Mouse (Mus musculus): ENCODE data around the gene Aatf. TPM values are rescaled to one million over a fixed set of nuclear protein-coding genes. Genes with fewer than 3 reads are reported as not detected.
"Not testable (repeated sequence)": the region's sequence is repeated elsewhere in the genome, so short reads cannot be mapped to it uniquely, and the experiment has no call there.

Aatf gene
- polyA plus RNA-seq, 1 experiment from 2014 or later, result 60.6 TPM

- Histone ChIP-seq H3K4me2 (replicated peaks; ENCODE audit: low read depth, low read length) (no peak overlapping the region), H3K9ac (ENCODE audit: low read depth, low read length) (no peak overlapping the region), H3K27me3 (ENCODE audit: control insufficient read depth, insufficient read depth, low read length) (no peaks in the 10 kb centered on the region), H3K4me1 (ENCODE audit: control insufficient read depth, insufficient read depth, low read length) (no peaks in the 10 kb centered on the region), H3K9me3 (ENCODE audit: control insufficient read depth, low read length) (peaks cover 6% of the 10 kb centered on the region; the same call in 1 of the 2 replicates), H3K4me3 (ENCODE audit: low read length) (no peak overlapping the region), H3K27ac (ENCODE audit: low read depth, low read length) (no peak overlapping the region), H3K36me3 (ENCODE audit: control insufficient read depth, insufficient read depth, low read length) (no peaks in the 10 kb centered on the region)
- 64% methylated on average over 4 of the region's 4 CpGs for WGBS
- ATAC-seq (ENCODE audit: low FRiP score, low TSS enrichment), result no peak
Observed at GRCm38 (mm10) chr11:84410383-84410782, 102.9 kb downstream of the Aatf start.

GRCm38 (mm10) chr11:84406733-84407132, 106.6 kb downstream of the Aatf start:
- no peak overlapping the region for H3K9ac ChIP-seq (ENCODE audit: low read depth, low read length)
- H3K27ac ChIP-seq (ENCODE audit: low read depth, low read length), result no peak overlapping the region
- H3K4me2 ChIP-seq (replicated peaks; ENCODE audit: low read depth, low read length), result no peak overlapping the region
- WGBS, result 95% methylated on average over 4 of the region's 4 CpGs
- H3K4me1 ChIP-seq (ENCODE audit: control insufficient read depth, insufficient read depth, low read length), result no peaks in the 10 kb centered on the region
- peaks cover 6% of the 10 kb centered on the region; the same call in 1 of the 2 replicates for H3K9me3 ChIP-seq (ENCODE audit: control insufficient read depth, low read length)
- no peaks in the 10 kb centered on the region for H3K36me3 ChIP-seq (ENCODE audit: control insufficient read depth, insufficient read depth, low read length)
- no peaks in the 10 kb centered on the region for H3K27me3 ChIP-seq (ENCODE audit: control insufficient read depth, insufficient read depth, low read length)
- no peak overlapping the region for H3K4me3 ChIP-seq (ENCODE audit: low read length)
- ATAC-seq (ENCODE audit: low FRiP score, low TSS enrichment), result no peak

- Histone ChIP-seq H3K4me3 (ENCODE audit: low read length) (no peak overlapping the region), H3K36me3 (ENCODE audit: control insufficient read depth, insufficient read depth, low read length) (peaks cover 21% of the 10 kb centered on the region; the same call in 1 of the 2 replicates), H3K9me3 (ENCODE audit: control insufficient read depth, low read length) (no peaks in the 10 kb centered on the region), H3K4me2 (replicated peaks; ENCODE audit: low read depth, low read length) (no peak overlapping the region), H3K9ac (ENCODE audit: low read depth, low read length) (no peak overlapping the region), H3K27me3 (ENCODE audit: control insufficient read depth, insufficient read depth, low read length) (no peaks in the 10 kb centered on the region), H3K27ac (ENCODE audit: low read depth, low read length) (no peak overlapping the region), H3K4me1 (ENCODE audit: control insufficient read depth, insufficient read depth, low read length) (no peaks in the 10 kb centered on the region)
- 67% methylated on average over 1 of the region's 1 CpGs for WGBS
- ATAC-seq (ENCODE audit: low FRiP score, low TSS enrichment), result no peak
Observed at GRCm38 (mm10) chr11:84395010-84395409, 118.3 kb downstream of the Aatf start.

- Histone ChIP-seq H3K9me3 (ENCODE audit: control insufficient read depth, low read length) (no peaks in the 10 kb centered on the region), H3K27ac (ENCODE audit: low read depth, low read length) (no peak overlapping the region), H3K9ac (ENCODE audit: low read depth, low read length) (no peak overlapping the region), H3K4me2 (replicated peaks; ENCODE audit: low read depth, low read length) (no peak overlapping the region), H3K4me3 (ENCODE audit: low read length) (no peak overlapping the region), H3K36me3 (ENCODE audit: control insufficient read depth, insufficient read depth, low read length) (peaks cover 21% of the 10 kb centered on the region; the same call in 1 of the 2 replicates), H3K27me3 (ENCODE audit: control insufficient read depth, insufficient read depth, low read length) (no peaks in the 10 kb centered on the region), H3K4me1 (ENCODE audit: control insufficient read depth, insufficient read depth, low read length) (no peaks in the 10 kb centered on the region)
- WGBS, result 68% methylated on average over 7 of the region's 7 CpGs
- ATAC-seq (ENCODE audit: low FRiP score, low TSS enrichment), result no peak
Observed at GRCm38 (mm10) chr11:84393571-84393970, 119.8 kb downstream of the Aatf start.

GRCm38 (mm10) chr11:84392066-84392465, 121.3 kb downstream of the Aatf start:
- WGBS, result 83% methylated on average over 7 of the region's 7 CpGs
- H3K9me3 ChIP-seq (ENCODE audit: control insufficient read depth, low read length); H3K4me2 ChIP-seq (replicated peaks; ENCODE audit: low read depth, low read length); H3K27ac ChIP-seq (ENCODE audit: low read depth, low read length); H3K4me3 ChIP-seq (ENCODE audit: low read length); H3K27me3 ChIP-seq (ENCODE audit: control insufficient read depth, insufficient read depth, low read length); ATAC-seq (ENCODE audit: low FRiP score, low TSS enrichment); H3K4me1 ChIP-seq (ENCODE audit: control insufficient read depth, insufficient read depth, low read length); H3K9ac ChIP-seq (ENCODE audit: low read depth, low read length): not testable (repeated sequence)
- peaks cover 14% of the 10 kb centered on the region; the same call in 1 of the 2 replicates for H3K36me3 ChIP-seq (ENCODE audit: control insufficient read depth, insufficient read depth, low read length)

- Histone ChIP-seq H3K36me3 (ENCODE audit: control insufficient read depth, insufficient read depth, low read length) (peaks cover 14% of the 10 kb centered on the region; the same call in 1 of the 2 replicates), H3K4me2 (replicated peaks; ENCODE audit: low read depth, low read length) (no peak overlapping the region), H3K27ac (ENCODE audit: low read depth, low read length) (no peak overlapping the region), H3K4me1 (ENCODE audit: control insufficient read depth, insufficient read depth, low read length) (no peaks in the 10 kb centered on the region), H3K9me3 (ENCODE audit: control insufficient read depth, low read length) (no peaks in the 10 kb centered on the region), H3K9ac (ENCODE audit: low read depth, low read length) (no peak overlapping the region), H3K27me3 (ENCODE audit: control insufficient read depth, insufficient read depth, low read length) (no peaks in the 10 kb centered on the region), H3K4me3 (ENCODE audit: low read length) (no peak overlapping the region)
- ATAC-seq (ENCODE audit: low FRiP score, low TSS enrichment), result no peak
- 77% methylated on average over 8 of the region's 8 CpGs for WGBS
Observed at GRCm38 (mm10) chr11:84391126-84391525, 122.2 kb downstream of the Aatf start.

- Histone ChIP-seq H3K27ac (ENCODE audit: low read depth, low read length) (no peak overlapping the region), H3K27me3 (ENCODE audit: control insufficient read depth, insufficient read depth, low read length) (no peaks in the 10 kb centered on the region), H3K9me3 (ENCODE audit: control insufficient read depth, low read length) (no peaks in the 10 kb centered on the region), H3K4me3 (ENCODE audit: low read length) (no peak overlapping the region), H3K4me1 (ENCODE audit: control insufficient read depth, insufficient read depth, low read length) (no peaks in the 10 kb centered on the region), H3K36me3 (ENCODE audit: control insufficient read depth, insufficient read depth, low read length) (peaks cover 12% of the 10 kb centered on the region; the same call in 1 of the 2 replicates), H3K4me2 (replicated peaks; ENCODE audit: low read depth, low read length) (no peak overlapping the region), H3K9ac (ENCODE audit: low read depth, low read length) (no peak overlapping the region)
- ATAC-seq (ENCODE audit: low FRiP score, low TSS enrichment), result no peak
- WGBS, result 73% methylated on average over 6 of the region's 6 CpGs
Observed at GRCm38 (mm10) chr11:84389332-84389731, 124.0 kb downstream of the Aatf start.

- no peaks in the 10 kb centered on the region for H3K9me3 ChIP-seq (ENCODE audit: control insufficient read depth, low read length)
- no peak overlapping the region for H3K9ac ChIP-seq (ENCODE audit: low read depth, low read length)
- H3K27me3 ChIP-seq (ENCODE audit: control insufficient read depth, insufficient read depth, low read length), result no peaks in the 10 kb centered on the region
- H3K4me2 ChIP-seq (replicated peaks; ENCODE audit: low read depth, low read length), result no peak overlapping the region
- no peaks in the 10 kb centered on the region for H3K4me1 ChIP-seq (ENCODE audit: control insufficient read depth, insufficient read depth, low read length)
- ATAC-seq (ENCODE audit: low FRiP score, low TSS enrichment), result no peak
- 73% methylated on average over 6 of the region's 6 CpGs for WGBS
- H3K27ac ChIP-seq (ENCODE audit: low read depth, low read length), result no peak overlapping the region
- H3K36me3 ChIP-seq (ENCODE audit: control insufficient read depth, insufficient read depth, low read length), result no peaks in the 10 kb centered on the region; the same call in 1 of the 2 replicates
- no peak overlapping the region for H3K4me3 ChIP-seq (ENCODE audit: low read length)
Observed at GRCm38 (mm10) chr11:84383891-84384290, 129.4 kb downstream of the Aatf start.

- Histone ChIP-seq H3K9ac (ENCODE audit: low read depth, low read length) (no peak overlapping the region), H3K27me3 (ENCODE audit: control insufficient read depth, insufficient read depth, low read length) (no peaks in the 10 kb centered on the region), H3K9me3 (ENCODE audit: control insufficient read depth, low read length) (no peaks in the 10 kb centered on the region), H3K4me1 (ENCODE audit: control insufficient read depth, insufficient read depth, low read length) (no peaks in the 10 kb centered on the region), H3K4me3 (ENCODE audit: low read length) (no peak overlapping the region), H3K4me2 (replicated peaks; ENCODE audit: low read depth, low read length) (no peak overlapping the region), H3K36me3 (ENCODE audit: control insufficient read depth, insufficient read depth, low read length) (no peaks in the 10 kb centered on the region; the same call in 1 of the 2 replicates), H3K27ac (ENCODE audit: low read depth, low read length) (no peak overlapping the region)
- no peak for ATAC-seq (ENCODE audit: low FRiP score, low TSS enrichment)
- WGBS, result 51% methylated on average over 13 of the region's 13 CpGs
Observed at GRCm38 (mm10) chr11:84382450-84382849, 130.9 kb downstream of the Aatf start.

Measured in kidney, embryonic 14.5 days (tissue).